Mouse (Mus musculus): ENCODE results near the gene Cltc.
"Not testable (repeated sequence)": the region's sequence is repeated elsewhere in the genome, so short reads cannot be mapped to it uniquely, and the experiment has no call there.

Cltc gene

DNA sequence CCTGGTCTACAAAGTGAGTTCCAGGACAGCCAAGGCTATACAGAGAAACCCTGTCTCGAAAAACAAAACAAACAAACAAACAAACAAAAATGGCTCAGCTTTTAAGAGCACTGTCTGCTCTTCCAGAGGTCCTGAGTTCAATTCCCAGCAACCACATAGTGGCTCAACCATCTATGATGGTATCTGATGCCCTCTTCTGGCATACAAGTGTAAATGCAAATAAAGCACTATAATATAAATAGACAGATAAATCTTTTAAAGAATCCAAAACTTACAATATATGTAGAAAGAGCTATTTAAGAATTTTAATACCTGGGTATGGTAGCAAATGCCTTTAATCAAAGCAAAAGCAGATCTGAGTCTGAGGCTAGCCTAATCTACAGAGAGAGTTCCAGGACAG lies 19.1 kb downstream of the Cltc start:
- not testable (repeated sequence) for DNase-seq

DNA sequence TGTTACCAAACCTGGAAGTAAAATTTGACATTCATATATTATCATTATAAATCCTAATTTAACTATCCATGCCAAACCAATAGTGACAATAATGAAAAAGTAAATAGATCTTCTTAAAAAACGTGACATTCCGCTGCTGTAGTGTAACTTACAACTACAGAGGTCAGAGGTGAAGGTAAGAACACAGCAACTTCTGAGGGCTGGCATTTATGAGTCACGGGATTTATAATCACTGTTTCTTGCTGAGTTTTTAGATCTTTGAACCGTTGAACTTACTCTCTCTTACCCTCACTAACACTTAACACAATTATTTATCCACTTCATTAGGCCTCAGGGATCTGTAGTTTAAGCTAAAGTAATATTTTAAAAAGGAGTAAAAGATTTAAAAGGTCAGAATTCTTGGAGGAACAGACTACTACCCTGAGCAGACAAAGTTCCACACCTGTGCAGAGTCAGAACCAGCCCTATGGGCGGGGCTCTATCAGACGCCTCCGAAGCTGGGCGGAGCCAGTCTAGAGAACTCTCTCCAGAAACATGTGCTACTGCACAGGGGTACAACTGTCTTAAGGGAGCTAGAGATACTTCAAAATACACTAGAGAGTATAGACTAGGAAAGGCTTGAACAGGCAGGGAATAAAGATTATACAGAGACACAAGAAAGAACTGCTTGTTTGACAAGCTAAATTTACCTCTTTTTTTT lies 19.9 kb downstream of the Cltc start:
- DNase-seq: no peak

DNA sequence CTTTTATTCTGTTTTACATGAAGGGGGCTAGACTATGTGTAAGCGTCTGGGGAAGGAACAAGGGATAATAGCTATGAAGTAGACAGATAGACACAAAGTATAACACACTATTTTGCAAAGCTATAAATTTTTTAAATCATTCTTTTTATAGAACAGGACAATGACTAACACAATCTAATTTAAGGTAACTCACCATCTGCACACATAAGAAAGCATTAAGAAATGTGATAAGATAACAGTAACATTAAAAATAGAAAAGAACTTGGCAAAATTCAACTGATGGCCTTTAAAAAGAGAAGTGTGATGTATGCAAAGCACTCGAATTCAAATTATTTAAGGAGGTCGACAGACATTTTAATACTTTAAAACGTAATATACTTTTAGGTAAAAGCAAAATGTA lies 22.4 kb downstream of the Cltc start:
- DNase-seq: no peak

DNA sequence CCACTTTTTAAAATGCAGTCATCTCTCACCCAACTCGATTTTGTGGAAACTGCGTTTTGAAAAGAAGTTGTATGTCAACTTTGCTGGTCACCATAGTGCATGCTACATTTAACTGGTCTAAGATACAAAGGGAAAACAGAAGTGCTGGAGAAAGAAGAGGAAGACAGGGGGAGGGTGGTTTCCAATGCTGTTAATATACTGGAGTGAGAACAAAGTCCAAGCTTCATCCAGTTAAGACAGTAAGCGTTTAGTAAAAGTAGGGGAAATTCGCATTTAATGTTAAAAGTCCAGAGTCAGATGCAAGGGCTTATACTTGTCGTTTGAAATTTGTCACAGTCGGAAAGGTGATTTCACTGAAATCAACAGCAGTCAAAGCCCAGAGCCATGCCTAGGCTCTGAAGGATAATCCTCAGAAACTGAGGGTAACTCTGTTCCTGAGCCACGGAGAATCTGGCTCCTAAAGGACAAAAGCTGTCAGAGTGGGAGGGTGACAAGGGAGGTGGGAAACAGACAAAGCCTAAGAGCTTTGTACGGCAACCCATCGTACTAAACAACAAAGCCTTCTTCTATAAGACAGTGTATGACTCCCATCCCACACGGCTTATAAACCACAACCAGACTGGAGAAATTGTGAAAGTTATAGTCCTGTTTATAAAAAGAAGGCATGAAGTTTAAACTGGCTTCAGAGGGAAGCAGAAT lies 23.0 kb downstream of the Cltc start:
- no peak for DNase-seq

DNA sequence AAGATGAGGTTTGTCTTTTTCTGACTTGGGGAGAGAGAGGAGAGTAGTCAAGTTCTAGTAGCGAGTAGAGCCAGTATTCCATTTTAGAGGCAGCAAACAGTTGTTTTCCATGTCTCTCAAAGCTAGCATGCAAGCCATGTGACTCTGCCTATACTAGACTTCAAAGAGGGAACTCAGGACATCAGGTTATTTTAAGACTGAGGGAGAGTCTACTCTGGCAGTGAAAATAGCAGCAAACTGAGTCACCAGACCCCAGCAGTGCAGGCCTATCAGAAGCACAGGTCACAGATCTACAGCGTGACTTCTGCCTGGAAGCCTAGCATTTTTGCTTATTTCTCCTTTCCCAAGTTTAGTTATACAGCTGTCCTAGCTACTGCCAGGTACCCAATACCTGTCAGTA lies 25.9 kb downstream of the Cltc start:
- no peak for DNase-seq

DNA sequence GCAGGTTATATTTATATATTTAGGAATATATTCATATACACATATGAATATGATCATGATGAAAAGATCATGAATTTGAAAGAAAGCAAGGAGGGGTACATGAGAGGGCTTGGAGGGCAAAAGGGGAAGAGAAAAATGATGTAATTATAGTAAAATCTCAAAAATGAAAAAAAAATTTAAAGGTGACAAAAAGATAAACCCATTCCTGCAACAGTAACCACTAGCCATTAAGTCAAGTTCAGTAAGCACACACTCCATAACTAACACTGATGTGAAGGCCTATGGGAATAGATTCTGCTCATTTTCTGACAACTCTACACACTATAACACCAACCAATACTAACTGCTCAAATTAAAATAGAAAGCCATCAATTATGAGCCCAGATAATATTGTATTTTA lies 31.8 kb downstream of the Cltc start:
- DNase-seq: no peak

DNA sequence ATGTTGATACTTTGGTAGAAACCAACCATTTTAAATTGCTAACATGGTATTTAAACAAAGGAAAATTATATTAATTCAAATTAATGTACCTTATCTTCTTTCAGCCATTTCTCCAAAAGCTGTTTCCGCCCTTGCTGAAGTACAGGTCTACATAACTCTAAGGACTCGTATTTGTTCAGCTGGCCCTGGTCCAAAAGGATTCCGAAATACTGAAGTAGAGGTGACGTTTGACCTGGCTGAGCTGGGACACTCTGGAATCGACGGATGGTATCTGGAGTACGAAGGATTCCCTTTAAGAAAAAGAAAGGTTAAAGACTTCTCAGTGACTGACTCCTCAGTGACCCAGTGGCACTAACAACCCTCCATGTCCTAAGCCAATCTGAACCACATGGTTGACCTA lies 32.4 kb downstream of the Cltc start:
- DNase-seq: no peak

DNA sequence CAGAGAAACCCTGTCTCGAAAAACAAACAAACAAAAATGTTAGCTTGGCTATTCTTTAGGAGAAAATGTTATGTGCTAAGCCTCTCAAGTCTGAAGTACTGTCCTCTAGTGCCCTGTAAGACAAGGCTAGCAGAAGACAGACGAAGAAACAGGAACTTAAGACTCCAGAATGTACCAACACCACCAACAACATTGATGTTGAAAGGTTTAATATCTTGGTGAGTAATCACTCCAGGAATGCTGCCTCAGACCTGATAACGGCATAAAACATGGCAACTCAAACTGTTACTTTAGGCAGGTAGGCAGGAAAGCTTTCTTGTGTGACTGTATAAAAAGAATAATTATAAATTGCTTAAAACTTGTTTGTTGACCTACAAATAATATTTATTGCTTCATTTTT lies 33.4 kb downstream of the Cltc start:
- DNase-seq: no peak

DNA sequence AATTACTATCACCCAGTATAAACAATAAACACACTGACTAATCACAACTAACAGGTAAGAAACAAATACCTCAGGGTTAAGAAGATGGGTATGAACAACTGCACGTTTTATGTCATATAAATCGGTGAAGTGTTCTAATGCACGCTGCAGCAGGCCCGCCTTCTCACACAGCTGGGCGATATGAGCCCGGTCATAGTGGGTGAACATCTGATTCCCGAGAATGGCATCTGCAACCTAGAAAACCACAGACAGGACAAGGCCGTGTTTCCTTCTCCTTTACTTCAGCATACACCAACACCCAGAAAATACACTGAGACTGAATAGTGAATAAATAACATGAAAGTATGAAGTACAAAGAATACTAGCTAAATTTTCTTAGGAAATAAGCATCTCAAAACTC lies 38.0 kb downstream of the Cltc start:
- DNase-seq: no peak

DNA sequence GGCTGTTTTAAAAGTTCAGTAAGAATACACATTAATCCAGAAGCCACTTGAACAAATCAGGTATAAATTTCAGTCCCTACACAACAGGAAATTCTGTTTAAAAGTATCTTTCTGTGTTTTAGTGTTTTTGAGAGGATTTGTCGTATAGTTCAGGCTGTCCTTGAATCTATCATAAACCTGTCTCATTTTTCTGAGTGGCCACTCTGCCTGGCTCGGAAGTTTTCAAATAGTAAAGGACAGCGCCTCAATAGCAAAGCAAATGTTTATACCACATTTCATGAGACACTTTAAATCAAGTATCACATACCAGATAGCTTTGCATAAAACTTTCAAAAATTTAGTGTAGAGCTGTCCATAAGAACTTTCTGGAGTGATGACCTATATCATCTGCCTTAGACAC lies 39.0 kb downstream of the Cltc start:
- no peak for DNase-seq

DNA sequence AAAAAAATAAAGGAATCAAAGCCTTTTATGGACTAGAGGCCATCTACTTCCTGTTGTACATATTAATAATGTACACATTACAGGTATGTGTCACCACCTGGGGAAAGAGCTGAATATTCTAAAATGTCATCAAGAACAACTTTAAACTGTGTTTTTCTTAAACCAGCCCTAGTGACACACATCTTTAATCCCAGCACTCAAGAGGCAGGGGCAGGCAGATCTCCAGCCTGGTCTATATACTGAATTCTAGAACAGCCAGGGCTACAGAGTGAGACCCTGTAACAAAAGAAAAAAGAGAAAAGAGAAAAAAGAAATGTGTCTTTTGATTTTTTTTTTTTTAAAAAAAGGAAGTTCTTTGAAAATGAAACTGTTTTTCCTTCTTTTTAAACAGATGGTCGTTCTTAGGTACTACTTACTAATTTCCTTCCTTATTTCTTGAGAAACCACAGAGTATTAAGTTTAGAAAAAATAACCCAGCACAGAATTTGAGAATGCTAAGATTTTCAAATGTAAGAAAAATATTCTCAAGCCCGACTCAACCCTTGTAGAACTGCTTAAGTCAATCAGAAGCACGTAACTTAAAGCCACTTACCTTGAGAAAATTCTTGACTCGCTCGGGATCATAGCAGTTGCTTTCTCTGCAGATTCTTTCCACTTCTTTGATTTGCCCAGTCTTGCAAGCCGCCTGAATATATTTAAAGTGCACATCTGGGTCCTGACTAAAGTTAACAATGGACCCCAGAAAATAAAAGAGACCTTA lies 39.9 kb downstream of the Cltc start:
- DNase-seq: no peak

DNA sequence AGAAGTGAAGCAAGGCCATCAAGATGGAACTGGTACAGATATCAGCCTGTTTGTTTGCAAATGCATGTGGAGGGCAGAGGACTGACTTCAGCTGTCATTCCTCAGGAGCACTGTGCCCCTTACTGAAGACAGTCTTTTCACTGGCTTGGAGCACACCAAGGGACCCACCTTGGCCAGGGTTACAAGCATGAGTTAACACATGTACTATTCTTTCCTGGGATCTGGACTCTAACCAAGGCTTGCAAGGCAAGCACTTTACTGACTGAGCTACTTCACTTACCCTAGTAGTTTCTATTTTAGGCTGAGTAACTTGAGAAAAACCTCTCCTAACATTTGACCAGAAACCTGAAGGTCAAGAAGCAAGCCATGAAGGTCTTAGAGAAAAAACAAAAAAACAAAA lies 42.8 kb downstream of the Cltc start:
- no peak for DNase-seq

DNA sequence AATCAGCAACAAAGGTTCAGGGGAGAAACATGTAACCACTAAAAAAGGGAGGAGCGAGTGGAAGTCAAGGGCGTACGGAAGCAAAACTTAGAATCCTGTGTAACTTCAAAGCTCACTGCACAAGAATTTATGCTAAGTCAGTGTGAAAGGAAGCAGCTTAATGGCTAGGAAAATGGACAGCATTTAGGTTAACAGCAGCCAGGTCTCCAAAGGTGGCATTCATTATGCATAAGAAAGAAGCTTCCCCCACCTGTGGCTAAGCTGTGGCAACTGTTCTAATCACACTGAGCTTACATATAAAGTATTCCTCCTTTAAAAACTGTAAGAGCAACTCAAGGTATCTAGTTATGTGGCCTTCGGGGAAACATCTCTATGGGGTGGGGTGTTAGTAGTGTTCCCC lies 56.2 kb downstream of the Cltc start:
- DNase-seq: no peak

DNA sequence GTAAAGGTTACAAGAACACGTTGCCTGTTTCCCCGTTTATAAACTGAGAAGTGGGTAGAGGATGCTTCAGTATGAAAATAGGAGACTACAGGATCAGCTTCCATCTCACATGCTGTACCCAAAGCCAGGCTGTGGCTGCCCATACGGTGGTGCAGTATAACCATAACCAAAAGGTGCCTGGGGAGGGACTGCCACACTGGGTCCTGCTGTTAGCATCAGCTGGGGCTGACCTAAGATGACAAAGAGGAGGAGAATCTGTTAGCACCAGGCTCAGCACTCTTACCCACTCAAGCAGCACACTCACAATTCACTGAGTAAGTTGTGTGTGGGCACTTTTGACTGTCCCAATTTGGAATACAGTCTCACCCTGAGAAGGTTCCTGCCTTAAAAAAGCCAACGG lies 61.9 kb downstream of the Cltc start:
- DNase-seq: no peak

DNA sequence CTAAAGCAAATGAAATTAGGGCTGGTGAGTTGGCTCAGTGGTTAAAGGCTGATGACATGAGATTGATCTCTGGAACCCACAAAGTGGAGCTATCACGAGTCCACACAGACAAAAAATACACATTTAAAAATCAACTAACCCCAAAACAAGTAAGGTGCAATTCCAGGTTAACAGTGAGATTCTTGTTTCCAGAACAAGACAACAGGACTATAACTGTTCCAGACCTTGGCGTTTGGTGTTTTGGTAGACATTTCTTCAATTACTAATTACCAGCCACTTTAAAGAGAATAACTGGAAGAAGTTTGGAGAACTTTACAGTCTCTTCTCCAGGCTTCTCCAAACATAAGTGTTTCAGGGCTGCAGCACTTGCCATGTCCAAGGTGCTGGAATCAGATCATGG lies 64.8 kb downstream of the Cltc start:
- no peak for DNase-seq

DNA sequence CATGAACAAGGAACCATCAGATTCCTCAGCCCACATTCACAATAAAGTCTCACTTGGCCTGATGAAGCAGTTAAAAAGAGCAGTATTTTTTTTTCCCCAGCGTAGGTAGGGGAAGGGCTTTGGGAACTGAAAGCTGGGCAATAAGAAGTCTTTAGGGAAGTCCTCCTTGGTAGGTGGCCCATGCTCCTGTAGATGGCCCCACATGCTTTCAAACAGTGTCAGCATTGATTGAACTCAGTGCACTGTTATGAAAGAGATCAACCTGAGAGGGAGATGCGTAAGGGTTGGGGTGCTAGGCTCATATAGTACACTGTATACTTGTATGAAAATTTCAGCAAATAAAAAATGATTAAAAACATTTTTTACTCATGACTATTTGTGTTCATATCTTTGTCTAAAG lies 65.4 kb downstream of the Cltc start:
- DNase-seq: no peak

DNA sequence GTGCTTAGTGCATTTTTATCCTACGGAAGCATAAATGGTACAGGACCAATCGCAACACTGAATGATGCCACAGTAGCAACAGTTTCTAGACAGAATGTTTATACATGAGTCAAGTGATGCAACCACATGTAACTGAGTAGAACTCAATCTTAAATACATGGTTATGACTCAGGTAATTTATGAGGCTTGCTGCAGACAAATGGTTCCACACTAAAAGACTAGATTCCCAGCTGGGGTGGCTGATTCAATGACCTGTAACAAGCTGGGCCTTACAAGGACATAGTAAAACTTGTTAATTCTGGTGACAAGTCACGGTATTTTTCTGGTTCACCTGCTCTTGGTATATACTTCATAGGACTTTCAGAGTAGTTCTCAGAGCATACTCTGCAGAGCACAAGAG lies 65.9 kb downstream of the Cltc start:
- no peak for DNase-seq

DNA sequence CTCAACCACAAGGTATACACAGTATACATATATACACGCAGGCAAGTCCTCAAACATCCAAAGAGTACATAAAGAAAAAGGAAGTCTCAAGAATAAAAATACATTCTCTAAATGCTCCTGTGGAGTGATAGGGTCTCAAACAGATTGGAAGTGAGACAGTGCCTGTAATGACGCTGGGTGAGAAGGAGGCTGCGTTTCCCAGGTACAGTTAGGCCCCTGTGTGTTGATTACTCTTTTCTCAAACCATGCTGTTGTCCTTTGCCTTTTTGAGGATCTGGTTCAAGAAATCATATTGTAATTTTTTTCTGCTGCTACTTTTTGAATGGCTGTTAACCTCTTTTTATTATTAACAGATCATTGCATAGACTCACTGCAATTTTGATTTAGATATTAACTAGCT lies 67.0 kb downstream of the Cltc start:
- DNase-seq: no peak

DNA sequence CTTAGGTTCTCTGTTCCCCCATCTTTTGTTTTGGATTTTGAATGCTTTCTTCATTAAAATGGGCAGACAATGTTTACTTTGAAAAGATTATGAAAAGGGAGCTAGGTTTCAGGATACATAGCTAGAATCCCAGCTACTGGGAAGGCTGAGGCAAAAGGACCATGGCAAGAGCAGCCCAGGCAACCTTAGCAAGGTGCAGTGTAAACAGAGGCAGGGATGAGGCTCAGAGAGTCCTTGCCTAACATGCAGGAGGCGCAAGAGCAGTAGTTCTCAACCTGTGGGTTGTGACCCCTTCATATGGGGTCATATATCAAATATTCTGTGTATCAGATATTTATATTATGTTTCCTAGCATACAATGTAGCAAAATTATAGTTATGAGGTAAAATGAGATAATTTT lies 72.0 kb downstream of the Cltc start:
- DNase-seq: no peak

DNA sequence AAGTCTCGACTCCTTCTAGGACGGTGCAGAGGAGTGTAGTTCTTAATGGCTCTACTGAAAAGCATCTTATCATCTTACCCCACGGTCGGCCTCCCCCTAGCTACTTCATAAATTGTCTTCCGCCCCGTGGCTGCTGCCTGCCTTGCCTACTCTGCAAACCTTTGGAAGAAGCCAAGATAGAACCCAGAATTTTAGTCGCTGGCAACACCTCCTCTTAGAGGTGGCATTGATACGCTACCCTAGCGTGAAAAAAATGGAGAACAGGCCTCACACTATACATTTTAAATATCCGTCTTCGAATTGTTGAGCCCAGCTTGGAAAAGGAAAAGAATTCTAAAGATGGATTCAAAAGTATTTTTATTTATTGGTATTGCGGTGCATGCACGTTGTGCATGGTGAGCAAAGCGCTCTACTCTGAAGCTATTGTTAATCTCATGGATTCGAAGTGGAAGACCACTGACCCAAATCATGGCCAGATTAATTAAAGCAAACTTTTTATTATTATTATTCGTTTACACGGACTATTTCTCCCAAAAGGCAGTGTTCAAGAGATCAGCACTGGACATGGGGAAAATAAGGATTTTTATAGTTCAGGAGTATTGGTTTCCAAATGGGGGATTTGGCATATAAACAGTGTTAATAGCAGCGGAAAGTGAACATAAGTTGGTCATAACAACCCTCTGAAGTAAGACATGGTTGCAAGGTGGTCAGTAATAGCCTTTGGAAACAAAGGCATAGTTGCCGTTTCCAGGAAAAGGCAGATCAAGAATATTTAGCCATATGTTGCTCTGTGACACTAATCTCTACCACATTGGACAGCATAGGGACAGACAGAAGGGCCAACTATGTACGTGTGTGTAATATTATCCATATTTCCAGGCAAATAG lies 73.0 kb downstream of the Cltc start:
- no peak for DNase-seq

DNA sequence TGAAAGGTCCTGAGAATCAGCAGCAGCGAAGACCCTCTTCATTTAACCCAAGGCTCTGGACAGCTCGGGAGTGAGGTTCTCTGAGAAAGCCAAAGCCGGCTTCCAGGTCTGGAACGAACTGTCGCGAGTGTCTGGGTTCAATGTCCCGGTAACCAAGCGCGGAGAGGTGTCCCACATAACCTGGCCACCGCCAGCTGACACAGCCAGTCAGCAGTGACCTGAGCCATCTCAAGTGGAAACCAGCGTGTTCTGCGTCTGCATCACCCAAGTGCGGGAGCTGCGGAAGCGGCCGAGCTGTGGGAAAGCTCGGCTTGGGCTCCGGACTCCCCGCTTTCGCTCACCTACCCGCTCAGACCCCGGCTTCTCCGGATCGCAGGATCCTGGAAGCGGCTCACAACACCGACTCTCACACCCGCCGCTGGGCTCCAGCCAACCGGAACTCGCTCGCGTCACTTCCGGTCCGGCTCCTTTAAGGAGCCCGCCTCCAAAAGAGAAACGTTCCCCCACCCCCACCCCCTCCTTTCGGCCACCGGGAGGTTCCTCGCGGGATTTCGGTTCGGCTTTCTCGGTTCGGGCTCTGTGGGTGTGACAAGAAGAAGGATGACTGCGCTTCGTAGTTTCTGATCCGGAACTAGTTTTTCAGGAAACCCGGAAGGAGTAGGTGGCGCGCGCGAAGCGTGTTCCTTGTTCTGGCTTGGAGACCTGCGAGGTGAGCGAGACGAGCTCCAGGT lies 73.8 kb downstream of the Cltc start, which contains the start of the genes Vmp1 and Ptrh2:
Gene Vmp1, minus strand, starts transcription at position 442 of the 731 bp plus-strand sequence.
Gene Ptrh2, plus strand, starts transcription at position 591 of the 731 bp plus-strand sequence.
- DNase-seq: peak; percentile 89

DNA sequence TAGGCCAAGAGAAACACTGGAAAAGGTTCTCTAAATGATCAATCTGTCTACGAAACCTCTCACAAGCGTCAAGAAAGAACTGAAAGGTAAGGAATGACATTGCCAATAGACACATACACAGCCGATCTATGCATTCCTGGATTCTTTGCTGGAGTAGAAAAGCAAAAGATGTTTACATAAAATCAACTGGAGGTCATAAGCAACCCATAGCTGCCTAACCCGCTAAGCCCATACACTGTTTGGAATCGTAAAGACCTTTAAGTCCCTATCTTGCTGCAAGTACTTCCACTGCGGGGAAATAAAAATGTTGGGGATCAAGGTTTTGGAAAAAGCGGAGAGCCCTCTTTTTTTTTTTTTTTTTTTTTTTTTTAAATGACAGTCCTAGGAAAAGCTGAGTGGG lies 74.5 kb downstream of the Cltc start:
- DNase-seq: no peak
